Mouse (Mus musculus): ENCODE data around the gene Cpsf4. TPM values are rescaled to one million over a fixed set of nuclear protein-coding genes. Genes with fewer than 3 reads are reported as not detected.

Gene Cpsf4
- polyA plus RNA-seq, 1 experiment from 2014 or later, result 39.0 TPM

- ATAC-seq, result peak; percentile 55; the same call in 1 of the 2 replicates
- Histone ChIP-seq H3K4me2 (peak overlapping the region; percentile 89), H3K27me3 (replicated peaks) (no peaks in the 10 kb centered on the region), H3K27ac (peak overlapping the region; percentile 76), H3K9me3 (replicated peaks) (no peaks in the 10 kb centered on the region), H3K36me3 (peaks cover 57% of the 10 kb centered on the region), H3K9ac (peak overlapping the region; percentile 89; the same call in 1 of the 2 replicates), H3K4me3 (peak overlapping the region; percentile 93), H3K4me1 (peaks cover 34% of the 10 kb centered on the region)
- 45% methylated on average over 6 of the region's 6 CpGs for WGBS (ENCODE audit: insufficient replicate concordance)
Observed at GRCm38 (mm10) chr5:145189416-145189815, 22.4 kb downstream of the Cpsf4 start.

GRCm38 (mm10) chr5:145190373-145190772 lies 23.4 kb downstream of the Cpsf4 start:
- peak; percentile 50 for ATAC-seq
- peak overlapping the region; percentile 76 for H3K27ac ChIP-seq
- H3K9me3 ChIP-seq (replicated peaks), result no peaks in the 10 kb centered on the region
- peak overlapping the region; percentile 89 for H3K9ac ChIP-seq
- H3K36me3 ChIP-seq, result peaks cover 57% of the 10 kb centered on the region
- peaks cover 34% of the 10 kb centered on the region for H3K4me1 ChIP-seq
- peak overlapping the region; percentile 93 for H3K4me3 ChIP-seq
- H3K27me3 ChIP-seq (replicated peaks), result no peaks in the 10 kb centered on the region
- WGBS (ENCODE audit: insufficient replicate concordance), result 24% methylated on average over 5 of the region's 5 CpGs
- peak overlapping the region; percentile 89 for H3K4me2 ChIP-seq

GRCm38 (mm10) chr5:145190875-145191798 lies 24.1 kb downstream of the Cpsf4 start:
- peak overlapping the region; percentile 76 for H3K27ac ChIP-seq
- ATAC-seq, result peak; percentile 86
- under 1% methylated on average over 41 of the region's 41 CpGs for WGBS (ENCODE audit: insufficient replicate concordance)
- H3K4me2 ChIP-seq, result peak overlapping the region; percentile 89
- H3K4me1 ChIP-seq, result peaks cover 34% of the 10 kb centered on the region
- peak overlapping the region; percentile 89 for H3K9ac ChIP-seq
- no peaks in the 10 kb centered on the region for H3K9me3 ChIP-seq (replicated peaks)
- peak overlapping the region; percentile 93 for H3K4me3 ChIP-seq
- no peaks in the 10 kb centered on the region for H3K27me3 ChIP-seq (replicated peaks)
- peaks cover 57% of the 10 kb centered on the region for H3K36me3 ChIP-seq

DNA sequence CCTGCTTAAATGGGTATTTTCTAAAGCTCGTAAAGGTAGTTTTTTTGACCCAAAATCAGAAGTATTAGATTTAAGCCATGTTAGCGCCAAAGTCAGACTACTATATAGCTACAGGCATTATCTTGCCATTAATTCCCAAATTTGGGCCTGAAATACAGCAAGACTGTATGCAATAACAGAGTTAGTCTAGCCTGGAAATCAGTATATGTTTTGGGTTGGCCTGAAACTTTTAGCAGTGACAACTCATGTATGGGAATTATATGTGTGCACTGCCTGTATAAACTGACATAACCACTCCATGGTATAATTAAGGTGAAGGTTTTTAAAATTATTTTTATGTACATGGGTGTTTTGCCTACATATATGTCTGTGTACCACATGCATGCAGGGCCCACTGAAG lies 24.9 kb downstream of the Cpsf4 start, which contains the start of gene Atp5j2:
Atp5j2 (minus strand) TSS at position 101 of the 400 bp plus-strand sequence.
- H3K36me3 ChIP-seq, result peaks cover 54% of the 10 kb centered on the region
- H3K4me3 ChIP-seq, result peak within 1 kb of the TSS; percentile 93
- H3K27ac ChIP-seq, result peak within 1 kb of the TSS; percentile 76
- H3K9ac ChIP-seq, result peak within 1 kb of the TSS; percentile 89
- H3K9me3 ChIP-seq (replicated peaks), result no peaks in the 10 kb centered on the region
- no peaks in the 10 kb centered on the region for H3K27me3 ChIP-seq (replicated peaks)
- peak within 1 kb of the TSS; percentile 89 for H3K4me2 ChIP-seq
- peaks cover 30% of the 10 kb centered on the region for H3K4me1 ChIP-seq
- whole genome bisulfite sequencing (ENCODE audit: insufficient replicate concordance), result 83% methylated on average over 2 of the region's 2 CpGs
- no peak for ATAC-seq

GRCm38 (mm10) chr5:145200387-145200786 lies 33.4 kb downstream of the Cpsf4 start:
- WGBS (ENCODE audit: insufficient replicate concordance), result 67% methylated on average over 7 of the region's 7 CpGs

DNA sequence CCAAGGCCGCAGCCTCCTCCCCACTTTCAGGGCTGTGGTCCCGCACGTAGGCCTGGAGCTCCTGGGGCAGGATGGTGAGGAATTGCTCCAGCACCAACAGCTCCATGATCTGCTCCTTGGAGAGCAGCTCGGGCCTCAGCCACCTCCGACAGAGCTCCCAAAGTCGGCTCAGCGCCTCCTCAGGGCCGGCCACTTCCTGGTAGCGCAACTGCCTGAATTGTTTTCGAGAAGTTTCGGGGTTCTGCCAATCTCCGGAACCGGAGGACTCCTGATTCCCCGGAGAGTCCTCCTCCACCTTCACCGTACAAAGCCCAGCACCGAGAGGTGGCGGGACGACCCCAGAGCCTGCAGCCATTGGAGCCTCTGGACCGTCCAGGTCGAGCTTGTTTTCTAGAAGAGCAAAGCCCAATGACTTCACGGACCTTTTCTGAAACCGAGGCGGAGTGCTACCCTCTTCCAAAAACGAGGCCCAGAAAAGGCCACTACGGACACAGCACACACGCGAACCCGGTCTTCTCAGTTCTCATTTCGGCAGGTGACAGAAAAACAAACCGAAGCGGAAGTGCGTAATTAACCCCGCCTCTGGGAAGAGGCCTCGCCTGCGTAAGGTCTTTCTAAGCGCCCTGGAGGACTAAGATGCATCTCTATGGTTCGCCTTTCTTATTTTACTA lies 34.4 kb downstream of the Cpsf4 start, which contains the start of gene Zkscan14:
Zkscan14 (minus strand) TSS at position 548 of the 671 bp plus-strand sequence.
- Histone ChIP-seq H3K4me1 (peaks cover 46% of the 10 kb centered on the region), H3K9ac (peak within 1 kb of the TSS; percentile 93), H3K27me3 (replicated peaks) (no peaks in the 10 kb centered on the region), H3K4me3 (peak within 1 kb of the TSS; percentile 94), H3K27ac (peak within 1 kb of the TSS; percentile 83), H3K4me2 (peak within 1 kb of the TSS; percentile 80), H3K36me3 (peaks cover 19% of the 10 kb centered on the region), H3K9me3 (replicated peaks) (no peaks in the 10 kb centered on the region)
- WGBS (ENCODE audit: insufficient replicate concordance), result 1% methylated on average over 37 of the region's 37 CpGs
- peak; percentile 32 for ATAC-seq

More at GRCm38 (mm10) chr5:145200387-145200786, 33.4 kb downstream of the Cpsf4 start:
- no peaks in the 10 kb centered on the region for H3K9me3 ChIP-seq (replicated peaks)
- H3K9ac ChIP-seq, result peak overlapping the region; percentile 93; the same call in 1 of the 2 replicates
- no peak for ATAC-seq
- no peaks in the 10 kb centered on the region for H3K27me3 ChIP-seq (replicated peaks)
- H3K27ac ChIP-seq, result no peak overlapping the region
- peak overlapping the region; percentile 94 for H3K4me3 ChIP-seq
- peak overlapping the region; percentile 77 for H3K4me2 ChIP-seq
- H3K36me3 ChIP-seq, result peaks cover 28% of the 10 kb centered on the region
- peaks cover 39% of the 10 kb centered on the region for H3K4me1 ChIP-seq

DNA sequence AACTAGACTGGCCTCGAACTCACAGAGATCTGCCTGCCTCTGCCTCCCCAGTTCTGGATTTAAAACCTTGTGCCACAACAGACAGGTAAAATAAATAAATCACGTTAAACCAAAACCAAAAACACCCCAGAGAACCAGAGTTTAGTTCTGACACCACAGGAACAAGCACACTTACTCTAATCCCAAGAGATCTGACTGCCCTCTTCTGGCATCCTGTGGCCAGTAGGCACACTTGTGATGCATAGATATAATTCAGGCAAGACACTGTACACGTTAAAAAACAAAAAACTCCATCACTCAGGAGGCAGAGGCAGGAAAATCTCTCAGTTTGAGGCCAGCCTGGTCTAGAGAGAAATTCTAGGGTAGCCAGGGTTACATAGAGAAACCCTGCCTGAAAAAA lies 35.4 kb downstream of the Cpsf4 start:
- Histone ChIP-seq H3K9me3 (replicated peaks) (no peaks in the 10 kb centered on the region), H3K4me1 (peaks cover 46% of the 10 kb centered on the region), H3K9ac (no peak overlapping the region), H3K36me3 (peaks cover 22% of the 10 kb centered on the region), H3K4me3 (no peak overlapping the region), H3K27ac (peak overlapping the region; percentile 83), H3K27me3 (replicated peaks) (no peaks in the 10 kb centered on the region), H3K4me2 (peak overlapping the region; percentile 80; the same call in 1 of the 2 replicates)
- 36% methylated on average over 3 of the region's 3 CpGs for WGBS (ENCODE audit: insufficient replicate concordance)
- ATAC-seq, result no peak

- ATAC-seq, result peak; percentile 95
- 0% methylated on average over 22 of the region's 22 CpGs for WGBS (ENCODE audit: insufficient replicate concordance)
Observed at GRCm38 (mm10) chr5:145203936-145204691, 37.1 kb downstream of the Cpsf4 start, which contains the start of gene Zkscan5. TSS of gene Zkscan5 (plus strand) at chr5:145204562.

DNA sequence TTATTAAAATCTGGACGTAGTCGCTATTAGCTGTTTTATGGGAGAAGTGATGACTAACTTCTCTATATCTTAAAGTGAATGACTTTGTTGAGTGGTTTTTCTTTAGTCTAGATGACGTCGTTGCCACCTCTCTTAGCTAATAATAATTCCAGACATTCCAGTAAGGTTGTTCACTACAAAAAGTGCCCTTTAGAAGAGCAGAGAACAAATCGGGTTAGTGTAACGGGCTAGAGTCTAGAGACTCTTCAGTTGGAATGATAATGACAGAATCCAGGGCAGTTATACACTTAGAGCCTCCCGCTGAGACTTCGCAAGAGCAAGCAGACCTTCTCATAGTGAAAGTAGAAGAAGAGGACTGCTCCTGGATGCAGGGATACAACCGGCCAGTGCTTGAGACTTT lies 38.0 kb downstream of the Cpsf4 start:
- Histone ChIP-seq H3K27ac (peak overlapping the region; percentile 65), H3K9me3 (replicated peaks) (no peaks in the 10 kb centered on the region), H3K36me3 (peaks cover 22% of the 10 kb centered on the region), H3K4me3 (peak overlapping the region; percentile 72), H3K27me3 (replicated peaks) (no peaks in the 10 kb centered on the region), H3K4me1 (peaks cover 42% of the 10 kb centered on the region), H3K4me2 (peak overlapping the region; percentile 80), H3K9ac (peak overlapping the region; percentile 77)
- WGBS (ENCODE audit: insufficient replicate concordance), result 15% methylated on average over 9 of the region's 9 CpGs
- no peak for ATAC-seq

More at GRCm38 (mm10) chr5:145203936-145204691, 37.1 kb downstream of the Cpsf4 start, which contains the start of gene Zkscan5:
- peak within 1 kb of the TSS; percentile 83 for H3K27ac ChIP-seq
- peak within 1 kb of the TSS; percentile 72 for H3K4me3 ChIP-seq
- H3K9me3 ChIP-seq (replicated peaks), result no peaks in the 10 kb centered on the region
- no peaks in the 10 kb centered on the region for H3K27me3 ChIP-seq (replicated peaks)
- H3K4me2 ChIP-seq, result peak within 1 kb of the TSS; percentile 80
- peaks cover 46% of the 10 kb centered on the region for H3K4me1 ChIP-seq
- peak within 1 kb of the TSS; percentile 77 for H3K9ac ChIP-seq
- H3K36me3 ChIP-seq, result peaks cover 18% of the 10 kb centered on the region

DNA sequence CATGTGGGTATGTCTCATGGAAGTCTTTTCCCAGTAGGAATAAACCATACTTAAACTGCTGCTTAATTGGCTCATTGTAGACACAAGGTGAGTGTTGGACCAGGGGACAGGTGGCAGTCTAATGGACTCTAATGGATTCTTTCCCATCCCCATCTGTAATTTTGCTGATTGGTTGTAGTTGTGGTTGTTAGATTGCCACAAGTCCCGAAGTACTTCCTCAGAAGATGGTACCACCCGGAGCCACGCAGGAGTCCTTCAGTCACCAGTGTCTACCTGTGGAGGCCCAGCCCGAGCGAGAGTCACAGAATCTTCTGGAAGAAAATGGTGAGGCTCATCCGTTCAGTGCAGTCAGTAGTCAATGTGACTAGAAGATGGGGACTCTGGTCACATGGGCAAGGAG lies 40.4 kb downstream of the Cpsf4 start:
- WGBS (ENCODE audit: insufficient replicate concordance), result 82% methylated on average over 6 of the region's 6 CpGs
- Histone ChIP-seq H3K4me3 (no peak overlapping the region), H3K27me3 (replicated peaks) (no peaks in the 10 kb centered on the region), H3K4me1 (peaks cover 25% of the 10 kb centered on the region), H3K9me3 (replicated peaks) (no peaks in the 10 kb centered on the region), H3K27ac (no peak overlapping the region), H3K4me2 (no peak overlapping the region), H3K9ac (no peak overlapping the region), H3K36me3 (peaks cover 42% of the 10 kb centered on the region)
- no peak for ATAC-seq

- ATAC-seq, result no peak
- Histone ChIP-seq H3K9me3 (replicated peaks) (no peaks in the 10 kb centered on the region), H3K36me3 (peaks cover 47% of the 10 kb centered on the region), H3K4me2 (no peak overlapping the region), H3K4me3 (no peak overlapping the region), H3K9ac (no peak overlapping the region), H3K4me1 (peaks cover 19% of the 10 kb centered on the region), H3K27ac (no peak overlapping the region), H3K27me3 (replicated peaks) (no peaks in the 10 kb centered on the region)
- WGBS (ENCODE audit: insufficient replicate concordance), result 73% methylated on average over 6 of the region's 6 CpGs
Observed at GRCm38 (mm10) chr5:145207954-145208353, 40.9 kb downstream of the Cpsf4 start.
